Mouse (Mus musculus) stomach, embryonic 16.5 days (tissue): ENCODE measurements around the gene Xpr1. TPM values are rescaled to one million over a fixed set of nuclear protein-coding genes. Genes with fewer than 3 reads are reported as not detected.

Source experiments
- ATAC-seq: fragments of 200-750 bp; cut with Nextera tagmentation; 2 replicates; pipeline ENCODE4 v1.8.0; 2017; ENCODE audit warnings: moderate number of reproducible peaks, moderate TSS enrichment; ENCODE audit not compliant: insufficient read depth, low FRiP score
- H3K27ac ChIP-seq: fragments of 300-500 bp; sonication (generic); 2 replicates; pipeline ENCODE4 v1.5.1; 2014; ENCODE audit warnings: low read length
- H3K27me3 ChIP-seq: fragments of 300-500 bp; sonication (generic); 2 replicates; pipeline ENCODE4 v1.6.1; 2014; ENCODE audit warnings: low read length, control low read depth, mixed read lengths; ENCODE audit not compliant: control insufficient read depth, insufficient read depth
- H3K36me3 ChIP-seq: fragments of 300-500 bp; sonication (generic); 2 replicates; pipeline ENCODE4 v1.6.1; 2014; ENCODE audit warnings: low read length; ENCODE audit not compliant: control insufficient read depth, insufficient read depth
- H3K4me1 ChIP-seq: fragments of 300-500 bp; sonication (generic); 2 replicates; pipeline ENCODE4 v1.6.1; 2014; ENCODE audit warnings: low read length, control low read depth, mixed read lengths; ENCODE audit not compliant: control insufficient read depth, insufficient read depth
- H3K4me2 ChIP-seq: fragments of 300-500 bp; sonication (generic); 2 replicates; pipeline ENCODE4 v1.6.1; 2014; ENCODE audit warnings: low read depth, low read length, mixed read lengths
- H3K4me3 ChIP-seq: fragments of 300-500 bp; sonication (generic); replicated peaks from 2 replicates; pipeline ENCODE4 v1.5.1; 2014; ENCODE audit warnings: mild to moderate bottlenecking, low read length
- H3K9ac ChIP-seq: fragments of 300-500 bp; sonication (generic); 2 replicates; pipeline ENCODE4 v1.6.1; 2014; ENCODE audit warnings: low read length
- H3K9me3 ChIP-seq: fragments of 300-500 bp; sonication (generic); replicated peaks from 2 replicates; pipeline ENCODE4 v1.6.1; 2016; ENCODE audit warnings: low read length, control low read depth; ENCODE audit not compliant: control insufficient read depth
- WGBS: fragments of 180-500 bp; shearing (Covaris S2); extraction: QIAGEN DNeasy Blood & Tissue Kit; methylation state at CpG from one replicate; pipeline ENCODE4 v1.1.7; 2014; 5-methylcytosine and 5-hydroxymethylcytosine counted together
- polyA plus RNA-seq: library from polyadenylated mRNA; unstranded; fragments of >200 nt; fragmentation: Nextera tagmentation; extraction: Ambion mirVana; gene quantifications from 2 replicates; pipeline ENCODE4 v1.2.1, GENCODE M21; 2015

Gene Xpr1
- polyA plus RNA-seq, 1 experiment from 2014 or later, result 7.8 TPM

DNA sequence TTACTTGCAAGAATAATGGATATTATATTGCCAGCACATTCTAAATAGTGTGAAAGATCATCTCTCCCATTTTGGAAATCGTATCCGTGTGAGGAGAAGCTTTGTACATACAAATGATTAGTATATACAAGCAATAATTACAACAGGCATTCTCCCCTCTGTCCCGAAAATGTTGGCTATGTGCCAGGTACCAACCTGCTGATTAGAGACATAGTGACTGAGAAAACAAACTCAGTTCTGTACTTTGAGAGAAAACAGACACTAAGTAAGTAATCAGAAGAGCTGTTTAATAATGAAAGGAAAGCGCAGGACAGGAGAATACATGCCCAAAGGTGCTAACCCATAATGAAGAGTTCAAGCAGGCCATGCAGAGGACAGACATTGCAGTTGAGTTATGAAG is 64.1 kb downstream of the Xpr1 start:
- Histone ChIP-seq H3K4me3 (no peak overlapping the region), H3K27me3 (no peaks in the 10 kb centered on the region), H3K9me3 (no peaks in the 10 kb centered on the region), H3K4me1 (no peaks in the 10 kb centered on the region), H3K9ac (no peak overlapping the region), H3K27ac (no peak overlapping the region), H3K4me2 (no peak overlapping the region), H3K36me3 (no peaks in the 10 kb centered on the region)
- no peak for ATAC-seq
- 60% methylated on average over 4 of the region's 4 CpGs for WGBS

DNA sequence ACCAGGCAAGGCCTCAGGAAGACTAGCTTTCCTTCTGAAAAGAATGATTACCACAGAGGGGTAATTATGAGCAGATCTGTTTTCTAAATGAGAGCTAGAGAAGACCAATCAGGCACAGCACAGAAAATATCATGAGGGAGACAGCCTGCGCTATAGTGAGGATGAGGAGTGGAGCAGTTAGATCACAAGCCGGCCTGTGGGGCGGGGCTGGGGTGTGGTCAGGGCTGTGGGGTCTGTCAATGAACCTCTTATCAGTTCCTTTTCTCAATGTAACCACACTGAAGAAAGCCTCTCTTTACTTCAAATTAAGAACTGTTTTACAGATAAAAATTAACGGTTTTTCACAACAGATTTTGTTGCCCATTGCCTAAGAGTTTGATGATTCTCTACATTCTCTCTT is 65.7 kb downstream of the Xpr1 start:
- ATAC-seq, result no peak
- 77% methylated on average over 4 of the region's 4 CpGs for WGBS

DNA sequence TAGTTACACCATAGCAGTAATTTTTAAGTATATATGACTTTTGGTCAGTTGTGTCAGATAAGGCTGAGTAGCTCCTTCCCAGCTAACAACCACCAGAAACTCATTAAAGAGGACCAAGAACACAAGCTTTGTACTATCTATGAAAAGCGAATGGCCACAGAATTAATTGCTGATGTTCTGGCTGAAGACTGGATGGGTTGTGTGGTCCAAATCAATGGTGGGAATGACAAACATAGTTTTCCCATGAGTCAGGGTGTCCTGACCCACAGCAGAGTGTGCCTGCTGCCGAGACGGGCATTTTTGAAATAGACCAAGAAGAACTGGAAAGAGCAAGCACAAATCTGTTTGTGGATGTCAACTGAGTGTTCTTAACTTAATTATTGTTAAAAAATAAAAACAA is 68.7 kb downstream of the Xpr1 start:
- Histone ChIP-seq H3K4me3 (no peak overlapping the region), H3K27me3 (no peaks in the 10 kb centered on the region), H3K36me3 (no peaks in the 10 kb centered on the region), H3K4me1 (no peaks in the 10 kb centered on the region), H3K4me2 (no peak overlapping the region), H3K9me3 (no peaks in the 10 kb centered on the region), H3K27ac (no peak overlapping the region), H3K9ac (no peak overlapping the region)
- 80% methylated on average over 3 of the region's 3 CpGs for WGBS
- no peak for ATAC-seq

More for the DNA sequence above, 65.7 kb downstream of the Xpr1 start:
- no peaks in the 10 kb centered on the region for H3K36me3 ChIP-seq
- no peak overlapping the region for H3K4me2 ChIP-seq
- no peak overlapping the region for H3K4me3 ChIP-seq
- no peaks in the 10 kb centered on the region for H3K27me3 ChIP-seq
- H3K9ac ChIP-seq, result no peak overlapping the region
- H3K27ac ChIP-seq, result no peak overlapping the region
- H3K4me1 ChIP-seq, result no peaks in the 10 kb centered on the region
- H3K9me3 ChIP-seq, result no peaks in the 10 kb centered on the region

DNA sequence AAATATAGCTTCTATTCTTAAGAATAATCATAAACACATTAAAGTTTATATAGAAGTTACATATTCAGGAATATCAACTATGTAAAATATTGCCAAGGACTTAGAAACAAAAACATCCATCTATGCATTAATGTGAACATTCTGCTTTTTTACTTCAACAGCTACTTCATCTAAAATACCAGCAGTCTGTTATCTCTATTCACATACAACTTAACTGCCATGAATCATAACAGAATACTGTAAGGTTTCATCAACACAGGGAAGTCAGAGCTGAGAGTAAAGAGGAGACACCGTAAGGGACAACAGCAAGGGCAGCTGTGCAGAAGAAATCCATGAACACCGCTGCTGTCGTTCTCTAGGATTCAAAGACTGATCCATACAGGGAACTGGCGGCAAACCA is 69.9 kb downstream of the Xpr1 start:
- H3K9ac ChIP-seq, result no peak overlapping the region
- no peaks in the 10 kb centered on the region for H3K36me3 ChIP-seq
- H3K27ac ChIP-seq, result no peak overlapping the region
- WGBS, result 67% methylated on average over 4 of the region's 4 CpGs
- H3K4me1 ChIP-seq, result no peaks in the 10 kb centered on the region
- no peak overlapping the region for H3K4me3 ChIP-seq
- no peaks in the 10 kb centered on the region for H3K27me3 ChIP-seq
- no peaks in the 10 kb centered on the region for H3K9me3 ChIP-seq
- no peak for ATAC-seq
- H3K4me2 ChIP-seq, result no peak overlapping the region

DNA sequence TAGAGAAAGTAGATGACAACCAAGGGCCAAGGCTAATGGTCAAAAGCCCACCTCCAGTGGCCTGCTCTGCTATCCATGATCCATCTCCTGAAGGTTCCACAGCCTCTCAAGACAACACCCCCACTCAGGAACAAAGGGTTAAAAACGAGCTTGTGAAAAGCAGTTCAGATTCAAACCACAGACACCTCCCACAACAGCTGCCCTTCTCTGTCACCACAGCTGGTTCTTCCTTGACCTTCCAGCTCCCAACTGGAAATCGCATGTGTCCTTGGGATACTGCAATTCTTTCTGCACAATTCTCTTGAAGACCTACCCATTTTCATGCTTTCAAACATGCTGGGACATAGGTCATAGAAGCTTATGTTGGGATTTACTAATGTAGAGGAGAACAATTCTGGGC is 73.2 kb downstream of the Xpr1 start:
- ATAC-seq, result no peak
- Histone ChIP-seq H3K4me3 (no peak overlapping the region), H3K4me2 (no peak overlapping the region), H3K27ac (no peak overlapping the region), H3K4me1 (no peaks in the 10 kb centered on the region), H3K36me3 (no peaks in the 10 kb centered on the region), H3K27me3 (no peaks in the 10 kb centered on the region), H3K9me3 (no peaks in the 10 kb centered on the region), H3K9ac (no peak overlapping the region)
- 88% methylated on average over 2 of the region's 2 CpGs for WGBS

DNA sequence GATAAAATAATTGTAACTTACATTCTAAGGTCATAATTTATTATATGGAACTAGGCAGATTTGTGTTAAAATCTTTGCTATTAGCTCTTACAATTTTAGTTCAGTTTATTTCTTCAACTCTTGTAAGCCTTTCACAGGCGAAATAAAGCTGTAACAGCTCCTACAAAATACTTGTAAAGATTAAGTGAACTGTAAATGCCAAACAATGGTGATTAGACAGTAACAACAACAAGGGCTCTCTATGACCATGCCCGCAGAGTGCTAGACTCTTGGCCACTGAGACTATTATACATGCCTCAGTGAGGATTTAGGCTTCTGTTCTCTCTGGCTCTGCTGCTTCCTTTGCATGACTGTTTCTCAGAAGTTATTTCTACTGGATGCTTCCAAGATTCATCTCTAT is 77.6 kb downstream of the Xpr1 start:
- no peak overlapping the region for H3K9ac ChIP-seq
- no peaks in the 10 kb centered on the region for H3K36me3 ChIP-seq
- no peaks in the 10 kb centered on the region for H3K9me3 ChIP-seq
- no peaks in the 10 kb centered on the region for H3K27me3 ChIP-seq
- H3K27ac ChIP-seq, result no peak overlapping the region
- no peaks in the 10 kb centered on the region for H3K4me1 ChIP-seq
- 82% methylated on average over 2 of the region's 2 CpGs for WGBS
- ATAC-seq, result no peak
- H3K4me3 ChIP-seq, result no peak overlapping the region
- H3K4me2 ChIP-seq, result no peak overlapping the region

DNA sequence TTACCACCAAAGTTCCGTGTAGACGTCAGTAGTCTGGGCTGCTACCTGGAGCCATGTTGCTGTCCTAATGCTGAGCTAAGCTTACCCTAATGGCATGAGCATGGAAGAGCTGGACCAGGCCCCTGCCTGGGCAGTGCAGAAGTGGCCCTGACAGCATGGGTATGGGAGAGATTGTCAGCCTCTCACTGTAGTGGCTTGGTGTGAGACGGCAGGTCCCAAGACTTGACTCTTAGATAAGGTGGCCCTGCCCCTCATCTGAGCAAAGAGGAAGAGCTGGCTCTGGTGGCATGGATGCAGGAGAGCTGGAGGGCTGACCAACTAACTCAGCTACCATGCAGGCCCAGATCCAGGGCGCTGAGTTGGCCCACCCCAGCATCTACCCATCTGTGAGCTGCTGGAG is 79.9 kb downstream of the Xpr1 start:
- no peaks in the 10 kb centered on the region for H3K4me1 ChIP-seq
- H3K4me3 ChIP-seq, result no peak overlapping the region
- no peak for ATAC-seq
- no peaks in the 10 kb centered on the region for H3K9me3 ChIP-seq
- H3K27me3 ChIP-seq, result no peaks in the 10 kb centered on the region
- no peaks in the 10 kb centered on the region for H3K36me3 ChIP-seq
- 91% methylated on average over 4 of the region's 4 CpGs for WGBS
- no peak overlapping the region for H3K9ac ChIP-seq
- no peak overlapping the region for H3K27ac ChIP-seq
- no peak overlapping the region for H3K4me2 ChIP-seq

DNA sequence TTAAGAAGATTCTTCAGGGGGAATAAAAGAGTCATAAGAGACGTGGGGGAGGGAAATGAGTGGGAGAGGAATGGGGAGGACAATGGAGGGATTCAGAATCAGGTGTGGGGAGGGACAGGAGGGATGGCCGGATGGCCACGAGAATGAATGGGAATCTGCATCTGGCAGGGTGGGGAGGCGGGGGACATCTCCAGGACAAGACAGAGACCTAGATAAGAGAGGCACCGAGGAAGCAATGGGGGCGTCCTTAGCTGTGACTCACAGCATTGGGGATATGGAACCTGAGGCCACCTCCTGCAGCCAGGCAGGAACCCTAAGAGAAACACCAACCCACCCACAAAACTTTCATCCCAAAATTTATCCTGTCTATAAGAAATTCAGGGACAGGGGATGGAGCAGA is 81.3 kb downstream of the Xpr1 start:
- WGBS, result 75% methylated on average over 6 of the region's 6 CpGs
- Histone ChIP-seq H3K4me1 (no peaks in the 10 kb centered on the region), H3K27me3 (no peaks in the 10 kb centered on the region), H3K4me2 (no peak overlapping the region), H3K36me3 (no peaks in the 10 kb centered on the region), H3K9me3 (no peaks in the 10 kb centered on the region), H3K9ac (no peak overlapping the region), H3K4me3 (no peak overlapping the region), H3K27ac (no peak overlapping the region)
- no peak for ATAC-seq

DNA sequence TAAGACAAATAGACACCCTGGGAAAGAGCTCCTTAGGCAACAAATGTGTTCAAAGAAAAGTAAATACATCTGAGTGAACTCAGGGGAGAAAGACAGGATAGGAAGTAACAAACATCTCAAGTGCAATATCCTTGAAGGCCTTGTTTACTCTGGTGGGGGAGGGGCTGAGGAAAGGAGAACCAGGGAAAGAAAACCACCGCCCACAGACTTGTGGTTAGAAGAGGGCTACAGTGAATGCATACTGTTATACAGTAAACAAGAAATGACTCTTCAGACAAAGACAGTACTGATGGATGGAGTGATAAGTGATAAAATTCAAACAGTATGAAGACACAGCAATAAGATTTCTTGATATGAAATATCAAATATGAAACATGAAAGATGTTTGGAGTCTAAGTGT is 95.0 kb downstream of the Xpr1 start:
- Histone ChIP-seq H3K27me3 (no peaks in the 10 kb centered on the region), H3K4me3 (no peak overlapping the region), H3K36me3 (no peaks in the 10 kb centered on the region), H3K9me3 (no peaks in the 10 kb centered on the region), H3K9ac (no peak overlapping the region), H3K4me2 (no peak overlapping the region), H3K4me1 (no peaks in the 10 kb centered on the region), H3K27ac (no peak overlapping the region)
- no peak for ATAC-seq
- 38% methylated on average over 1 of the region's 1 CpGs for WGBS
